Mouse (Mus musculus) megakaryocyte-erythroid progenitor cell, adult 5-6 weeks (primary cell): Measurements from ENCODE around the gene Dnajb11. TPM values are rescaled to one million over a fixed set of nuclear protein-coding genes. Genes with fewer than 3 reads are reported as not detected.

Experiments
- ATAC-seq: replicated peaks from 2 replicates; pipeline ENCODE4 v1.8.0; 2016; ENCODE audit warnings: mild to moderate bottlenecking, inconsistent platforms; ENCODE audit not compliant: severe bottlenecking, poor library complexity, low FRiP score, low TSS enrichment
- total RNA-seq, 2 experiments: library from RNA; stranded (forward) in 1 of 2; stranded (reverse) in 1 of 2; fragments of 200-1000, 215-1000 nt in 1 of 2; fragments of >200 nt in 1 of 2; fragmentation: Nextera tagmentation in 1 of 2; gene quantifications; 2 replicates each; pipeline ENCODE4 v1.2.3; 2014 to 2017

The Dnajb11 gene
- total RNA-seq (2014; fragmentation: Nextera tagmentation) (43.2 and 49.9 TPM in 2 replicates), total RNA-seq (2017) (90.1 and 101 TPM in 2 replicates)

- peak; percentile 95 for ATAC-seq
Observed at GRCm38 (mm10) chr16:22857431-22858113, at the start of gene Dnajb11, which contains the start of gene Tbccd1. Dnajb11 (plus strand) TSS chr16:22857845. Tbccd1 (minus strand) TSS chr16:22857669.

DNA sequence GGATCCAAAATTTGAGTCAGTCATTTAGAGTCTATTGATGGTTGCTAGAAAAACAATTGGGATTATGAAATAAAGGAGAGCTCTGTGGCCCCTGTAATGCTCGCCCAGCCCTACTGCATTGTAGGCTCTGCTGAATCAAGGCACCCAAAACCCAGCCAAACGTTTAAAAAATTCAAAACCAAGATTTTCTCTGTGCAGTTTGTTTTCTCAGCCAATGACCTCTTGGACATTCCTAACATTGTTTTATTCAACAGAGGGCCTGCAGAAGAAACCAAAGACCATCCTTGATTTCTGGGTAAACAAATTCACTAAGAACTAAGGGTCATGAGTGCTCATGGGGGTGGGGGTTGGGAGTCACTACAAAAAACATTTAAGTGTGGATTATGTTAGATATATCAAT is 46.2 kb upstream of the Dnajb11 start, which contains the start of gene Crygs:
Gene Crygs, minus strand, starts transcription at position 101 of the 400 bp plus-strand sequence.
- no peak for ATAC-seq

DNA sequence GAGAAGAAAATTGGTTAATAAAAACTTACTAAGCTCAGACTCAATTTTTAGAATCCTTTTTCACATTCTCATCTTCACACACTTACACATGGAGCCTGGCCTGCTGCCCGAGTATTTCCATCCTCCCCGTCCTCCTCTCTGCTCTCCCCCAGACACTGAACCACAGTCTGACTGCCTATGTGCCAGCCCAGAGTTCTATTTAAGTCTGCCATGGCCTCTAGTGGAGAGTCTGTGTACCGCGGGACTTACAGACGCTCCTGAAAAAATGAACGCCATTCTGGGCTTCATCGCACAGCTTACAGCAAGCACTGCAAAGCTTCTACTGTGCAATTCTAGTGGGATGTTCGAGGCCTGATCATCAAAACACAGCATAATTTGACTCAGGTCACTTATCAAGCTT is 36.9 kb upstream of the Dnajb11 start:
- ATAC-seq, result peak; percentile 70

DNA sequence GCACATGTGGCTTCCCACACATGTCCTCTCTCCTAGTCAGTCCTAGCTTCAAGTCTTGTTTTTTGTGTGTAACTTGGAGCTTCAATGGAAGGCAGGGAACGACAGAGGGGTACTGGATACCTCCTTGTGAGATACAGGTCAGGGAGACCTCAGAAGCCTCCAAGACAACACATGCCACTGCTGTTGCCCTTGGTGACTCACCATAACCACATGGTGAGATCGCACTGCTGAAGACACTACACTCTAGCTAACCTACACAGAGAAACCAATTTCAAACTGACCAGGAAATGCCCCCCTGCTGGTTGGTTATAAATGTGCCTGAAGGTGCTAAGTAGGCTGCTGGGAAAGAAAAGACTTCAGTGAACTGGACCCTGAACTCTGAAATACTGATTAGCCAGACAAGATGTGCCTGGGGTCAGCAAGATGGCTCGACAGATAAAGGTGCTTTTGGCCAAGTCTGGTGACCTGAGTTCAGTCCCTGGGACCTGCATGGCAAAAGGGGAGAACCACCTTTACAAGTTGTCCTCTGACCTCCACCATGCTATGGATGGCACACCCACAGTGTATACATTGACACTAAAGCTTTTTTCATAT is 24.6 kb upstream of the Dnajb11 start:
- ATAC-seq, result no peak

DNA sequence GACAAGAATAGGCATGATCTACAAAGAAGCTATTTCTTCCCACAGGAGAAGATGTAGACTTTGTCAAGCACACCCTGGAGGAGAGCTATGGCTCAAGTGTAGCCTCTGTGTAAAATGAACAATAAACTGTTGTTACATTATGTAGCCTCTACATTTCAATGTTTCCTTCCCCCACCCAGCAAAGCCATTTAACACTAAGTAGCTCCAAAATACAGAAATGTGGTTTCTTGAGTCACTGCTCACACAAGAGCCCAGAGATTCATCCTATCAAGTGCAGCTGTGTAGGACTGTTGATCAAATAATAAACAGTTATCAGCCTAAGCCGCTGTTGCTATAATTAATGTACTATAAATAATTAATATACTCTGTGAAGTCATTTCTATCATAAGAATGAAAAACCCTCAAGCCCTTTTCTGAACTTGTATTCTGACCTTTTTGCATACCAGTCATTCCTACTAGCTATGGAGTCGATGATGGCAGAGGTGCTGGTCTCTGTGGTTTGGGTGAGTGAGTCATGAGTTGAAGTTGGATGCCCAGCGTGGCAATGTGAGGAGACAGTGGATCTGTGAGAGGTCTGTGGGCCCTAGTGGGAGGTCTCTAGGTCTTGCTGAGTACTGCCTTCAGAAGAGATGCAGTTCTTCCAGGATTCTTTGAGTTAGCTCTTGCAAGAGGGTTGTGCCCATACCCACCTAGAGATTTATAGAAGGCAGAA is 18.3 kb upstream of the Dnajb11 start:
- no peak for ATAC-seq

- no peak for ATAC-seq
Observed at GRCm38 (mm10) chr16:22842871-22843270, 14.8 kb upstream of the Dnajb11 start.

- peak; percentile 97 for ATAC-seq
Observed at GRCm38 (mm10) chr16:22844061-22844801, 13.4 kb upstream of the Dnajb11 start.

DNA sequence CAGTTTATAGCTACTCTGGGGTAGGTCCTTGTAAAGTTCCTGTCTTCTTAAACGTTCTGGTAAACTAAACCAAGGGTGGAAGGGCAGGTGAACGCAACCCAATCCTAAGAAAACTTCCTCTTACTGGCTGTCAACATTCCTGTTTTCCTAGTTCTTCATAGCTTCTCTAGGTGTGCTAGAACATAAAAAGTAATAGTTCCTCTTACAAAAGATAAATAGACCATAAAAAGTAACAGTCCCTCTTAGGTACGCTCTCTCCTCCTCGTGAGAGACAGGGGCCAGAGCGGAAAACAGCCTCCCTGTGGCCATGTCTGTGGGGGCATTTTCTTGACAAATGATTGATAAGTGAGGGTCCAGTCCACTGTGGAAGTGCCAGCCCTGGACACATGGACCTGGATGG is 12.8 kb upstream of the Dnajb11 start:
- no peak for ATAC-seq

DNA sequence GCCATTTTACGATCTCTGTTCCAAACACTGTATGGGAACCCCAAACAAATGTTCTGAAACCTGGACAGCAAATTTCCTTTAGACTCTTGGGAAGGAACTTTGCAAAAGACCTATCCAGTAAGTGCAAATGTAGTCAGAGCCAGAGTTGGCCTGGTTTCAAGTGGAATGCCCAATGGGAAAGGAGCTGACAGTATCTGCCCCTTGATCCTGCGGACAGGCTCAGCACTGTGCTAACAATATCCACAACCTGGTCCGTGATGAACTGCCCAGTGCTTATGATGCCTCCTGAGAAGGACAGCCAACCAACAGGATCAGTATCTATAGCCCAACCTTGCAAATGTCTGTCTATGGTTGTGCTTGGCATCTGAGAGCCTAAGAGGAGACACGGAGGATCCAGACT is 12.2 kb upstream of the Dnajb11 start:
- no peak for ATAC-seq

DNA sequence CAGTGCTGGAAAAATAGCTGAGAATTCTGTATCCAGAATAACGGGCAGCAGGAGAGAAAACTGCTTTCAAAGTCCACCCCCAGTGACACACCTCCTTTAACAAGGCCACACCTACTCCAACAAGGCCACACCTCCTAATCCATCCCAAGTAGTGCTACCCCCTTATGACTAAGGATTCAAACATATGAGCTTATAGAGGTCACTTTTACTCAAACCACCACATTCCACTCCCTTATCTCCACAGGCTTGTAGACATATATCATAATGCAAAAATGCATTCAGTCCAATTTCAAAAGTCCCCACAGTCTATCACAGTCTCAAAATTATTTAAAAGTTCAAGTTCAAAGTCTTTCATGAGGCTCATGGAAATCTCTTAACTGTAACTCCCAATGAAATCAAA is 10.0 kb upstream of the Dnajb11 start:
- ATAC-seq, result no peak

- ATAC-seq, result no peak
Observed at GRCm38 (mm10) chr16:22848331-22848730, 9.3 kb upstream of the Dnajb11 start.

DNA sequence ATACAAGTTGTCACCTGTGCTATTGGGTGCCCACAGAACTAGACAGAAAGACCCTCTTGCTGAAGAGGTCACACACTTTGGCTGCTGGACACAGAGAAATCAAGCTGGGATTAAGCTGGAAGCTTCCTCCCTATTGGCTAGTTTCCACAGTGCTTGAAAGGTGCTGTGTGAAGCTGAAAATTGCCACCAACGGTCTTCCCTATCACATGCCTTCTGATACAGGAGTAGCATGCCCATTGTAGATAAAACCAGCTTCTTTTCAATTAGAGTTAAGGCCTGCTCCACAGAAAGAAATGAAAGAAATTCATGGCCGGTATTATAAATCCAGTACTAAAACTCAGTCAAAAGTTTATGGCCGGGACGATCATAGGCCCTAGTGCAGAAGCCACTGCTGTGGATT is 4.9 kb upstream of the Dnajb11 start:
- ATAC-seq, result peak; percentile 39; the same call in 1 of the 2 replicates

DNA sequence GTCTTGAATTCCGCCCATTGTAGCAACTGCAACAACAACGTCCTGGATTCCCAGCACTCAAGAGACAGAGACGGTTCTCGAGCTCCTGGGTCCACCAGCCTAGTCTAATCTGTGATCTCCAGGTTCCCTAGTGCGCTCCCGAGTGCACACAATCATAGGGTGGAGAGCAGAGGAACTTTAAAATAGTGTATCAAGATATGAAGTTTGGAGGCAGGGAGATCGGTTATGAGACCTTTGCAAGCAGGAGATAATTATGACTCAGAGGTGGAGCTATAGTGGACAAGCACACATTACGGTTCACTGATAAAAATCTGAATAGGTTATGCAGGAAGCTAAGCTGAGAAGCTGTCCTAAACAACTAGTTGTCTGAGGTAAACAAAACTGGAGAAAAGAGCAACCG is 872 bp upstream of the Dnajb11 start:
- peak; percentile 48 for ATAC-seq

DNA sequence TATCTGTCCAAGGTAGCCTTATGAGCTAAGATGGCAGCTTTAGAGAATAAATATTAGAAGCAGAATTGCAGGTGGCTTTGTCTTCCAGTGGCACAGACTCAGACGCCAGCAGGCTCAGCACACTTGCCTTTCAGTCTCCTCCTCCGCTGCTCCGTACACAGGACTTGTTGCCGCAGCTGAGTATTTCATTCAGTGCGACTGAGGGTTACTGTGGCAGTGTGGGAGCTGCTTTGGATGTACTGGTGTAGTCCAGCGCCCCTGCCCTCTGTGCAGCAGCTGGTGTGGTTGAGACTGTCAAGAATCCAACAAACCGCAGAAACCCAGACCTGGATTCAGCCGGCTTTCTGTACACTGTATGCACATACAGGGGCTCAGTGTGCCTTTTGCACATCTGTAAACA is 14.8 kb downstream of the Dnajb11 start:
- no peak for ATAC-seq

GRCm38 (mm10) chr16:22873369-22873768 is 15.7 kb downstream of the Dnajb11 start:
- ATAC-seq, result no peak

GRCm38 (mm10) chr16:22876218-22877043 is 18.8 kb downstream of the Dnajb11 start:
- no peak for ATAC-seq

GRCm38 (mm10) chr16:22877660-22878390 is 20.2 kb downstream of the Dnajb11 start:
- no peak for ATAC-seq

GRCm38 (mm10) chr16:22878716-22879115 is 21.1 kb downstream of the Dnajb11 start:
- no peak for ATAC-seq
